Mouse (Mus musculus) neutrophil, adult 59 days (primary cell): ENCODE measurements around the gene H2-DMb2. TPM values are rescaled to one million over a fixed set of nuclear protein-coding genes. Genes with fewer than 3 reads are reported as not detected.

Source experiments
- total RNA-seq, 2 experiments: library from RNA; stranded (reverse); gene quantifications; 1 replicate in 1 of 2; 2 replicates in 1 of 2; pipeline ENCODE4 v1.2.4; 2023

Gene H2-DMb2
- 10 to 100 TPM; 23.5 to 25.0 TPM for total RNA-seq

GRCm38 (mm10) chr17:34143033-34143432, at the start of gene H2-DMb2:
TSS of gene H2-DMb2 (plus strand) at chr17:34143307.

GRCm38 (mm10) chr17:34119249-34120179, 23.6 kb upstream of the H2-DMb2 start, which contains the start of gene H2-DMa:
TSS of gene H2-DMa (plus strand) at chr17:34119541.

GRCm38 (mm10) chr17:34122188-34122984, 20.7 kb upstream of the H2-DMb2 start, which contains the start of gene Brd2:
TSS of gene Brd2 (minus strand) at chr17:34122634.

GRCm38 (mm10) chr17:34152923-34153322, 9.8 kb downstream of the H2-DMb2 start, which contains the start of gene H2-DMb1:
TSS of gene H2-DMb1 (plus strand) at chr17:34153072.

GRCm38 (mm10) chr17:34187261-34187916, 44.3 kb downstream of the H2-DMb2 start, which contains the start of the genes Tap1 and Psmb9:
TSS of gene Tap1 (plus strand) at chr17:34187553.
TSS of gene Psmb9 (minus strand) at chr17:34187764.

GRCm38 (mm10) chr17:34196941-34197894, 54.1 kb downstream of the H2-DMb2 start, which contains the start of gene Psmb8:
TSS of gene Psmb8 (plus strand) at chr17:34197721.

Other genes starting within 250 kb of the H2-DMb2 start
- gene Platr17, start 238.2 kb upstream of the H2-DMb2 start, total RNA-seq: under 1 TPM in 1 of 2 experiments, not detected in 1; 0.66 TPM
- 10 to 100 TPM; 42.9 to 43.9 TPM for gene Daxx, start 233.9 kb upstream of the H2-DMb2 start, total RNA-seq
- 100 to 1,000 TPM; 238 to 240 TPM for gene Tapbp, start 227.4 kb upstream of the H2-DMb2 start, total RNA-seq
- gene Zbtb22, start 227.4 kb upstream of the H2-DMb2 start, total RNA-seq: 10 to 100 TPM; 32.0 to 36.2 TPM
- 100 to 1,000 TPM; 208 to 226 TPM for gene Rgl2, start 213.8 kb upstream of the H2-DMb2 start, total RNA-seq
- 10 to 100 TPM; 56.6 to 57.6 TPM for gene Pfdn6, start 203.0 kb upstream of the H2-DMb2 start, total RNA-seq
- 10 to 100 TPM; 18.7 to 20.9 TPM for gene Wdr46, start 202.6 kb upstream of the H2-DMb2 start, total RNA-seq
- 10 to 100 TPM; 10.7 to 12.0 TPM for gene B3galt4, start 191.8 kb upstream of the H2-DMb2 start, total RNA-seq
- 10 to 100 TPM; 51.7 to 59.1 TPM for gene Vps52, start 187.5 kb upstream of the H2-DMb2 start, total RNA-seq
- gene Rps18, start 187.3 kb upstream of the H2-DMb2 start, total RNA-seq: 100 to 1,000 TPM; 438 to 472 TPM
- gene H2-K1, start 143.0 kb upstream of the H2-DMb2 start, total RNA-seq: 100 to 1,000 TPM; 950 to 982 TPM
- 10 to 100 TPM; 13.7 to 14.8 TPM for gene Ring1, start 118.6 kb upstream of the H2-DMb2 start, total RNA-seq
- gene H2-Ke6, start 115.2 kb upstream of the H2-DMb2 start, total RNA-seq: 10 to 100 TPM; 69.5 to 70.9 TPM
- gene Slc39a7, start 111.6 kb upstream of the H2-DMb2 start, total RNA-seq: 10 to 100 TPM; 60.0 to 81.8 TPM
- gene Rxrb, start 111.5 kb upstream of the H2-DMb2 start, total RNA-seq: 10 to 100 TPM; 57.4 to 59.4 TPM
- gene Col11a2, start 103.9 kb upstream of the H2-DMb2 start, total RNA-seq: 1 to 10 TPM; 4.2 to 7.9 TPM
- 1 to 10 TPM; 1.5 to 1.8 TPM for gene H2-Oa, start 51.0 kb upstream of the H2-DMb2 start, total RNA-seq
- gene H2-DMa, start 23.8 kb upstream of the H2-DMb2 start, total RNA-seq: 10 to 100 TPM; 52.3 to 73.6 TPM
- 100 to 1,000 TPM; 173 to 194 TPM for gene Brd2, start 20.7 kb upstream of the H2-DMb2 start, total RNA-seq
- gene H2-DMb1, start 9.8 kb downstream of the H2-DMb2 start, total RNA-seq: 10 to 100 TPM; 34.0 to 36.4 TPM
- 10 to 100 TPM; 52.6 to 57.7 TPM for gene Tap1, start 44.2 kb downstream of the H2-DMb2 start, total RNA-seq
- 10 to 100 TPM; 87.2 to 92.0 TPM for gene Psmb9, start 44.5 kb downstream of the H2-DMb2 start, total RNA-seq
- gene Psmb8, start 54.4 kb downstream of the H2-DMb2 start, total RNA-seq: 100 to 1,000 TPM in 1 of 2 experiments, 10 to 100 TPM in 1; 99.8 to 111 TPM
- 10 to 100 TPM; 71.9 to 84.9 TPM for gene Tap2, start 60.2 kb downstream of the H2-DMb2 start, total RNA-seq
- gene H2-Ob, start 95.6 kb downstream of the H2-DMb2 start, total RNA-seq: 1 to 10 TPM; 2.9 to 3.4 TPM
- 10 to 100 TPM; 45.1 to 87.0 TPM for gene H2-Ab1, start 114.4 kb downstream of the H2-DMb2 start, total RNA-seq
- 10 to 100 TPM; 40.3 to 76.5 TPM for gene H2-Aa, start 144.5 kb downstream of the H2-DMb2 start, total RNA-seq
- 10 to 100 TPM; 19.5 to 42.5 TPM for gene H2-Eb1, start 162.6 kb downstream of the H2-DMb2 start, total RNA-seq
- under 1 TPM; 0.09 to 0.13 TPM for gene H2-Eb2, start 182.4 kb downstream of the H2-DMb2 start, total RNA-seq
- 1 to 10 TPM; 3.3 TPM for gene Btnl2, start 211.5 kb downstream of the H2-DMb2 start, total RNA-seq
- gene Btnl1, start 233.8 kb downstream of the H2-DMb2 start, total RNA-seq: not detected